Comparison of ENCODE assay signal across 15 mouse cellular contexts in genomic region chr4:44602257-44602801, GRCm38 (mm10).
DNase-seq lines count a peak whose midpoint lies in the region; ATAC-seq lines count a peak whose summit lies in the region.
"Had no signal": no experiment of that assay in that cellular context is flagged by ENCODE, and none has a peak within 500 bp of the region (broad histone marks: within the 10 kb centered on the region; RNA-seq: fewer than 3 reads in every experiment).

No protein-coding gene starts in this region.

- no peaks in the 10 kb centered on the region for H3K27me3 ChIP-seq in lung, embryonic 15.5 days
- peaks cover 7% of the 10 kb centered on the region; the same call in 1 of the 2 replicates for H3K27me3 ChIP-seq in kidney, embryonic 15.5 days

- peaks cover 17% of the 10 kb centered on the region; the same call in 1 of the 2 replicates for H3K4me1 ChIP-seq in lung, embryonic 15.5 days
- peaks cover 19% of the 10 kb centered on the region; the same call in 1 of the 2 replicates for H3K4me1 ChIP-seq in kidney, embryonic 15.5 days

- H3K9me3 ChIP-seq in lung, embryonic 15.5 days = no peaks in the 10 kb centered on the region
- H3K9me3 ChIP-seq in kidney, embryonic 15.5 days (replicated peaks) = no peaks in the 10 kb centered on the region

- no peak overlapping the region for H3K9ac ChIP-seq in lung, embryonic 15.5 days
- H3K9ac ChIP-seq in kidney, embryonic 15.5 days = no peak overlapping the region

- no peak overlapping the region for H3K4me3 ChIP-seq in lung, embryonic 15.5 days
- no peak overlapping the region for H3K4me3 ChIP-seq in kidney, embryonic 15.5 days (replicated peaks)

- H3K4me2 ChIP-seq in lung, embryonic 15.5 days = no peak overlapping the region
- H3K4me2 ChIP-seq in kidney, embryonic 15.5 days = no peak overlapping the region

- H3K36me3 ChIP-seq in lung, embryonic 15.5 days = no peaks in the 10 kb centered on the region
- no peaks in the 10 kb centered on the region for H3K36me3 ChIP-seq in kidney, embryonic 15.5 days

- WGBS in lung, embryonic 15.5 days = 7% methylated on average over 5 of the region's 5 CpGs
- 10% methylated on average over 5 of the region's 5 CpGs for WGBS in kidney, embryonic 15.5 days

- no peak for DNase-seq in lung, postnatal 14 days
- DNase-seq in embryo, embryonic 10.5 days (ENCODE audit: low spot score) = peak; percentile 52
- DNase-seq in retina, postnatal 1 day = peak; percentile 44
- DNase-seq in frontal cortex, postnatal 14 days (ENCODE audit: low spot score in 2 of 2) = no peak
- no peak for DNase-seq in urinary bladder, postnatal 4 days (ENCODE audit: low spot score in 2 of 2)
- DNase-seq in ovary, postnatal 14 days (ENCODE audit: low spot score) = no peak
- DNase-seq: adrenal gland, postnatal 25 days; cerebellum, adult 11-12 months; gastrocnemius, postnatal 10 days; lung, postnatal 10 days; thymus, adult 18-20 months had no signal

- ATAC-seq in lung, embryonic 15.5 days (ENCODE audit: borderline replicate concordance, extremely low read depth, low FRiP score, low TSS enrichment) = peak; percentile 35; the same call in 1 of the 2 replicates
- ATAC-seq in kidney, embryonic 15.5 days (replicated peaks; ENCODE audit: low FRiP score) = peak; percentile 85
- ATAC-seq: forebrain, embryonic 14.5 days; Patski had no signal

- H3K27ac ChIP-seq in lung, embryonic 15.5 days = peak overlapping the region; percentile 9; the same call in 1 of the 2 replicates
- H3K27ac ChIP-seq in kidney, embryonic 15.5 days = peak overlapping the region; percentile 22; the same call in 1 of the 2 replicates

Comparison
In these comparisons a context has a peak if more than half of its experiments do, and no peak if none do; other contexts are left out.
1. DNase-seq: peak in embryo, embryonic 10.5 days (single experiment) and retina, postnatal 1 day (single experiment); none in lung, postnatal 14 days (single experiment), frontal cortex, postnatal 14 days (0 of 2), urinary bladder, postnatal 4 days (0 of 2) and ovary, postnatal 14 days (single experiment).